Mouse (Mus musculus): ENCODE measurements at regions not wholly inside any gene's neighbourhood (a gene's known extent, or its start where the extent isn't known, plus 50 kb on each side); places are given as distances from the start of the nearest gene placed in this dataset.
A peak's percentile ranks its signal among the peaks of the same experiment; 100 is the strongest.
"Not testable (repeated sequence)": the region's sequence is repeated elsewhere in the genome, so short reads cannot be mapped to it uniquely, and the experiment has no call there.

DNA sequence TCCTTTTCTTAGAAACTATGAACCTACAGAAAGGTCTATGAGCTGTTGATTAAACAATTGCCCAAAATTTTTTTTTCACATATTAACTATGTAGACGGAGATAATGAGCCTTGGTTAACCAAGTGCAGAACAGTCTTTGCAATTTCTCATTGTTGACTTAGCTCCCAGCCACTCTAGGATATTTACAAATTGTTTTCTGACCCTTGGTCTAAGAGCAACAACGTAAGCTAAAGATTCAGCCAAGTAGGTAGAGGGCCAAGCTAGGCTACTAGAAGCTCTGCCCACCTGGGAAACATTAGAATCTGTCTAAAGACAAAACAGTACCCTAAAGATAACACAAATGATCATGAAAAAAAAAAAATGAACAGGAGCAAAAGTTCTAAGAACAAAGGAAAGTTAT lies 67.5 kb upstream of the Map9 start:
- no peak for DNase-seq (ENCODE audit: extremely low spot score in 1 of 2, low spot score in 1 of 2)

DNA sequence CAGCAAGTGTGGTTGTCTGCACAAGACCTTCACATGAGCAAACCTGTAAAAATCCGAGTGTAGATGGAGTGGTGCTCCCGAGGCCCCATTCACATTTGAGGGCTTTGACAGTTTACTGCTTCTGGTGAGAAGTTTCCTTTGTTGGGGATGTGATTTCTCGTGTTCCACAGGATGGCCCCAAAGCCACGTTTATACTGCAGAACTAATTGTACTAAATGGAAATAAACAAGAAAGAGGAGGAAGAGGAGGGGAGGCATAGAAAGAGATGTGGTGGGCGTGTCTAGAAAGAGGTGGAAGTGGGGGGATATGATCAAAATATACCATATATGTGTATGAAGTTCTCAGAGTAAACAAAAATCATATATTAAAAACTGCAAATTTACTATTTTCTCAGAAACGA lies 68.8 kb upstream of the Map9 start:
- no peak for DNase-seq (ENCODE audit: extremely low spot score in 1 of 2, low spot score in 1 of 2)

DNA sequence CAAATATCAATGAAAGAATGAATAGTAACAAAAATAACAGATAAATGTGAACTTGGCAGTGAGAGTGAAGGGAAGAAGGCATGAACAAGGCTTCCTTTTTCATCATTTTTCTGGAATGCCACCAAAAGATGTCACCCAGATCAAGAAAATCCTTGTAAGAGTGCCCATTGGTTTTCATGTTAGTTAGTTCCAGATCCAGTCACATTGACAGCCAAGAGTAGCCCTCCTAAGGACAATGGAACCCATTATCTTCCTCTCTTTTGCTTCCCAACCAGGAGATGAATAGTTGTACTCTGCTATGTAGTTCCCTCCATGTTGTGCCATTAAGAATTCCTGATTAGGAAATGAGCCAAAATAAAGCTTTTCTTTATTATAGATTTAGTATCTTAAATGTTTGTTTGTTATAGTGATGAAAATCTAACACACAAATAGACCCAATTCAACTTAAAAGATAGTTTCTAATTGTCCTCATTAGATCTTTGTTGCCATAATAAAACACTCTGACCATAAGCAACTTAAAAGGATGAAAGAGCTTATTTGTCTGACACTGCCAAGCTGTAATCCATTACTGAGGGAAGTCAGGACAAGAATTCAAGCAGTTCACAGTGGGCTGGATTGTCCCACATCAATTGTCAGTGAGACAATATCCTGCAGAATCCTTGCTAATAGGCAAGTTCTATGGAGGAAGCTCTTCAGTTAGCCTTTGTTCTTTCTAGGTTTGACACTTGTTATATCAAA lies 80.7 kb upstream of the Map9 start:
- no peak for DNase-seq (ENCODE audit: extremely low spot score in 1 of 2, low spot score in 1 of 2)

DNA sequence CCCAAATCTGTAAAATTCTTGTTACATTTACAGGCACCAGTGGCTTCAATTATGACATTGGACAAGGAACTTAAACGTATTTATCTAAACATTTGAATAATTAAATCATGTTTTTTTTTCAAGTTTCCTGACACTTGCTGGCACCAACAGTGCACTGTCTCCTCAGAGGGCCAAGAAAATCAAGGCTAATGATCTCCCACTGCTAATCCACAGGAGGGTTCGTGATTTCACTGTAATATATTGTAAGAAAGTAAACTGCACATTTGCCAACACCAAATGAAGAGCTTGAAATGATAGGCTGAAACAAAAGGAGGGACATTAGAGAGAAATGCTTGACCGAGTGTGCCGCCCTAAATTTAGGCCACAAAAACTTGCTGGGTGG lies 82.0 kb upstream of the Map9 start:
- no peak for DNase-seq (ENCODE audit: extremely low spot score in 1 of 2, low spot score in 1 of 2)

DNA sequence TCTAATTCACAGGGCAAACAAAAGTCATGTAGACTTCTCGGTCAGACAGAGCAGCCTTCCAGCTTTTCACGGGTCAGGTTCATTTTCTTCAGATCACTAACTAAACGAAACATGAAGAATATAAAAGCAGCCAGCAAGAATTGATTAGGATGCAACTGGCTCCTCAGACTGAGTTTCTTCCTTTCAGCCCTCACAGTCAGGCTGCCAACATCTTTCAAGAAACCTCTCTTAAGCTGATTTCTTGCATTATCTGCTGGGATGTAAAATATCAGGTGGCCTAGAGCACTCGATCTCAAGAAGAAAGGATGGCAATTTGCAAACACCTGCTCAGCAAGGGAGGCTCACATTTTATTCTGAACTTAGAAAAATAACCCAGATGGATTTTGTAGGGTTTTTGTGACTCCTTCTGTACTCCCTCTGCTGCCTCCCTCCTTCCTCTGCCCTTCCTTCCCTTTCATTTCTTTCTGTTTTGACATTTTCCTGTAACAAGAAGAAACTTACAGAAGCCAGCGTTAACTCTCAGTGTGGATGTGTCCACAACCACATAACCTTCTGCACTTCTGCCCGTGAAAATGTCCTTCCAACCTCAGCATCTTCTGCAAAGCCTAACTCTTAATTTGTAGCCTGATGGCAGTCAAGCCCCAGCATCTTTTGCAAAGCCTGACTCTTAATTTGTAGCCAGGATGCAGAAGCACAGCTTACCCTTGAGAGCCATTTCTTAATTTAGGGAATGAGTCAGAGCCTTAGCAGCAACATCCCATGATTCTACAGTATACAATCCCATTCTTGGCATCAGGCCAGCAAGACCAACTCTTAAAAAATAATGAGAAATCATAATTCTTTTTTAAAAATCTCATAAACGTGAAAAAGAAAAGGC lies 82.7 kb upstream of the Map9 start:
- DNase-seq (ENCODE audit: extremely low spot score in 1 of 2, low spot score in 1 of 2) = peak; percentile 58 to 82

DNA sequence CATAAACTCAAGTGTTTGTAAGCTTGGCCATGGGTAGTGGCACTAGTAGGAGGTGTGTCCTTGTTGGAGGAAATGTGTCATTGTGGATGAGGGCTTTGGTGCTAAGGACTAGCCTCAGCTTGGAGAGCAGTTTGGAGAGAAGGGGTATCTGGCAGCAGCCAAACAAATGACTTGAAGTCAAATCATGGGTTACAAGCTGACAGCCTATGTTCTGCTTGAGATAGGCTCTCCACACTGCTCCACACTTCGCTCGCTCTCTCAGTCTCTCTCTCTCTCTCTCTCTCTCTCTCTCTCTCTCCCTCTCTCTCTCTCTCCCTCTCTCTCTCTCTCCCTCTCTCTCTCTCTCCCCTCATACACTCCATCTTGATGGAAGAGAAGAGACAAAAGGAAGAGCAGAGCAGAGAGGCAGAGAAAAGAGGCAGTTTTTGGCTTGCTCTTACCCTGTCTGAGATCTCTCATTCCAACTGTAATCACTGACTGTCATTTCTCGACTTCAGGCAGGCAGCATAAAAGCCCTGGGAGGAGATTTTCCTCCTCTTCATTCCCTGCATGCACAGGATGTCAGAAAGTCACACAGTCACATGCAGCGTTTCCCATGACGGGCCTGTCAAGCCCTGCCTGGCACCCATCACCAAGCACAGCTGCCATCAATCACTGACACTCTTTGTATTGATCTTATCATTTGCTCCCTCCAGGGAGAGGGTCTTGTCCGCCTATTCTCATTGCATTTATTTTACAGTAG lies 83.5 kb upstream of the Map9 start:
- peak in 1 of 2 experiments; percentile 31 for DNase-seq (ENCODE audit: extremely low spot score in 1 of 2, low spot score in 1 of 2)

GRCm38 (mm10) chr3:82273511-82273910 lies 84.3 kb upstream of the Map9 start:
- not testable (repeated sequence) for DNase-seq (ENCODE audit: extremely low spot score in 1 of 2, low spot score in 1 of 2)

DNA sequence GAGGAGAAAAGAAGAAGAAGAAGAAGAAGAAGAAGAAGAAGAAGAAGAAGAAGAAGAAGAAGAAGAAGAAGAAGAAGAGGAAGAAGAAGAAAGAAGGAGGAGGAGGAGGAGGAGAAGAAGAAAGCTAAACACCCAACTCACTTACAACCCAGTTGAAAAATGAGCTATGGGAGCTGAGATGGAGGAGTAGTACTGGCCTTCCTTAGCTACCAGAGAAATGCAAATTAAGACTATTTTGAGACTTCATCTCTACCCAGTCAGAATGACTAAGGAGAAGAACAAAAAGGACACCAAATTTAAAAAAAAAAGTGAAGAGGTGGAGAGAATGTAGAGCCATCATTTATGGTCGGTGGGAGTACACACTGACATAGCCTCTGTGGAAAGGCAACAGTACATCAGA lies 85.9 kb upstream of the Map9 start:
- DNase-seq (ENCODE audit: extremely low spot score in 1 of 2, low spot score in 1 of 2) = no peak

- no peak for DNase-seq (ENCODE audit: extremely low spot score in 1 of 2, low spot score in 1 of 2)
Observed at GRCm38 (mm10) chr3:82265941-82266340, 91.9 kb upstream of the Map9 start.

DNA sequence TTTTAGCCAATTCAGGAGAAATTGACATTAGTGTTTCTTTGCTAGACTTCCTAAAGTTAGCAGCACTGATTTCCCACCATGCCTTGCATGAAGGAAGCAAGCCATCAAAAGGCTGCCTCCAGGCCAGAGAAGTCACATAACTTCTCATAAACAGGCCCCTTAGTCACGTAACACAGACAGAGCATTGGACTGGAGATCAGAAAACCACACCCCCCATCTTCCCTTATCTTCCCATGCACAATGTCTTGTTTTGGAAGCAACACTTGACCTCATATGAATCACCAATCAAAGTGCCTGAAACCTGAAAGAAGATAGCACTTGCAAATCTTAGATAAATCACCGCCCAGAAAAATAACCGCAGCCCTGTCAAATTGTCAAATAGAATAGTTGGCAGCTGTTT lies 95.9 kb upstream of the Map9 start:
- no peak for DNase-seq (ENCODE audit: extremely low spot score in 1 of 2, low spot score in 1 of 2)

- no peak for DNase-seq (ENCODE audit: extremely low spot score in 1 of 2, low spot score in 1 of 2)
Observed at GRCm38 (mm10) chr3:82259986-82260652, 97.7 kb upstream of the Map9 start.

DNA sequence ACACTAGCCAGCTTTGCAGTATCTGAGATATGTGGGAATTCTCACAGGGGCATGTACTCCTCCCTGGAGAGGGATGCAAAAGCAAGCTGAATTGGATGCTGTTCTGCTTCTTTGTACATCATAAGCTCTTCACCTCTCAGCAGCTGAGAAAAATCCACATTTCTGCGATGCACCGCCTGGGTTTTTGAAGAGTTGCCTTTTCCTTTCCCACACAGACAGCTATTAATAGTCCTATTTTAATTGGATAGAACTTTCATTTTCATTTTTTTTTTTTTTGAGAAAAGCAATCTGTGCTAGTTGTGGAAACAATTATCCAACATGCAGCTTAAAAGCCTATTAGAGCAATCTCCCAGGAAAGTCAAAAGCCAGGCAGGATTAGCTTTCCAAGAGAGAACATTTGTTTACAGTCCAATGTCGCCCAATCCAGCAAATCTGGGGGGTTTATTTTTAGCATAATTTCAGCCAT lies 105.2 kb upstream of the Gucy1a1 start:
- peak; percentile 70 to 71 for DNase-seq (ENCODE audit: extremely low spot score in 1 of 2, low spot score in 1 of 2)

- DNase-seq (ENCODE audit: extremely low spot score in 1 of 2, low spot score in 1 of 2) = peak in 1 of 2 experiments; percentile 26
Observed at GRCm38 (mm10) chr3:82249968-82250795, 104.6 kb upstream of the Gucy1a1 start.

DNA sequence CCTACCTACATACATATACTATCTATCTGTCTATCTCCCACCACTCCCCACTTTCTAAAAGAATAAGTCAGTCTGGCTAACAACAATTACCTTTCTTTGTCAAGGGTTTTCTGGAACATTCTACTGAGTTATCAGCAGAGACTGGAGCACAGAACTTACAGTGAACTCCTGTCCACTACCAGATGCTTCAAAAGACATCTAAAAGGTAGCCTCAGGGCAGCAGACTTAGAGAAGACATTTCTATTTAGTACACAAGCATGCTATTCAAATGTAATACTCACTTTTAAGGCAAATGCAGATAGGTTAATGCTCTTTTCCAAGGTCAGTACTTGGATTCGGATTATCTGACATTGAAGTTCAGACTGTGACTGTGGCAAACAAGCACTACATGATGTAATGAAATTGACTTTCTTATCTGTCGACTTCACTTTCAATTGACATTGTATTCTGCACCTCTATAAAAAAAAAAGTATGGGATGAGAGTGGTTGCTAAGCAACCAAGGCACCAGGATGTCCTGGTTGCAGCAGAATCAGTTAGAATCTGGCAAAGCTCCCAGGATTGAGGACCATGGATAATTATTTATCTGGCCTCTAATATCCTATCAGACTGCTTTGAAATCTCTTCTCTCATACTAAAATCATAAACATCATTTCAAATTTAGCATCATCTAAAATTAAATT lies 90.9 kb upstream of the Gucy1a1 start:
- peak in 1 of 2 experiments; percentile 17 for DNase-seq (ENCODE audit: extremely low spot score in 1 of 2, low spot score in 1 of 2)

- no peak for DNase-seq (ENCODE audit: extremely low spot score in 1 of 2, low spot score in 1 of 2)
Observed at GRCm38 (mm10) chr3:82234306-82234705, 88.7 kb upstream of the Gucy1a1 start.

GRCm38 (mm10) chr3:82223379-82223778 lies 77.8 kb upstream of the Gucy1a1 start:
- no peak for DNase-seq (ENCODE audit: extremely low spot score in 1 of 2, low spot score in 1 of 2)

GRCm38 (mm10) chr3:82221924-82222323 lies 76.3 kb upstream of the Gucy1a1 start:
- DNase-seq (ENCODE audit: extremely low spot score in 1 of 2, low spot score in 1 of 2) = no peak

GRCm38 (mm10) chr3:82219192-82219885 lies 73.8 kb upstream of the Gucy1a1 start:
- not testable (repeated sequence) for DNase-seq (ENCODE audit: extremely low spot score in 1 of 2, low spot score in 1 of 2)
